Mouse (Mus musculus): ENCODE data around the gene Map4k4. TPM values are rescaled to one million over a fixed set of nuclear protein-coding genes. Genes with fewer than 3 reads are reported as not detected.

Gene Map4k4
- polyA plus RNA-seq, 1 experiment from 2014 or later, result 26.1 TPM

GRCm38 (mm10) chr1:39947701-39948359, 47.1 kb downstream of the Map4k4 start:
- no peaks in the 10 kb centered on the region for H3K27me3 ChIP-seq (replicated peaks)
- H3K36me3 ChIP-seq, result no peaks in the 10 kb centered on the region
- H3K4me2 ChIP-seq, result no peak overlapping the region
- no peak for ATAC-seq (ENCODE audit: insufficient number of reproducible peaks, low FRiP score)
- no peaks in the 10 kb centered on the region for H3K9me3 ChIP-seq (replicated peaks)
- H3K9ac ChIP-seq, result peak overlapping the region; percentile 28; the same call in 1 of the 2 replicates
- peaks cover 86% of the 10 kb centered on the region for H3K4me1 ChIP-seq (replicated peaks)
- H3K4me3 ChIP-seq, result no peak overlapping the region
- H3K27ac ChIP-seq (ENCODE audit: poor library complexity, severe bottlenecking), result no peak overlapping the region
- WGBS, result 53% methylated on average over 6 of the region's 6 CpGs

- H3K4me1 ChIP-seq (replicated peaks), result peaks cover 87% of the 10 kb centered on the region
- no peak overlapping the region for H3K9ac ChIP-seq
- H3K27me3 ChIP-seq (replicated peaks), result no peaks in the 10 kb centered on the region
- ATAC-seq (ENCODE audit: insufficient number of reproducible peaks, low FRiP score), result no peak
- H3K27ac ChIP-seq (ENCODE audit: poor library complexity, severe bottlenecking), result peak overlapping the region; percentile 81; the same call in 1 of the 2 replicates
- H3K4me2 ChIP-seq, result no peak overlapping the region
- no peak overlapping the region for H3K4me3 ChIP-seq
- no peaks in the 10 kb centered on the region for H3K9me3 ChIP-seq (replicated peaks)
- no peaks in the 10 kb centered on the region for H3K36me3 ChIP-seq
- 34% methylated on average over 5 of the region's 5 CpGs for WGBS
Observed at GRCm38 (mm10) chr1:39949205-39949604, 48.5 kb downstream of the Map4k4 start.

- peak; percentile 82 for ATAC-seq (ENCODE audit: insufficient number of reproducible peaks, low FRiP score)
- Histone ChIP-seq H3K9ac (no peak overlapping the region), H3K9me3 (replicated peaks) (no peaks in the 10 kb centered on the region), H3K4me2 (peak overlapping the region; percentile 43), H3K4me3 (no peak overlapping the region), H3K27ac (ENCODE audit: poor library complexity, severe bottlenecking) (peak overlapping the region; percentile 81), H3K36me3 (no peaks in the 10 kb centered on the region), H3K27me3 (replicated peaks) (no peaks in the 10 kb centered on the region), H3K4me1 (replicated peaks) (peaks cover 87% of the 10 kb centered on the region)
- WGBS, result 23% methylated on average over 10 of the region's 10 CpGs
Observed at GRCm38 (mm10) chr1:39949790-39950462, 49.2 kb downstream of the Map4k4 start.

- Histone ChIP-seq H3K4me3 (no peak overlapping the region), H3K27ac (ENCODE audit: poor library complexity, severe bottlenecking) (peak overlapping the region; percentile 81), H3K4me1 (replicated peaks) (peaks cover 85% of the 10 kb centered on the region), H3K9ac (no peak overlapping the region), H3K27me3 (replicated peaks) (no peaks in the 10 kb centered on the region), H3K36me3 (no peaks in the 10 kb centered on the region), H3K4me2 (peak overlapping the region; percentile 43), H3K9me3 (replicated peaks) (no peaks in the 10 kb centered on the region)
- 12% methylated on average over 3 of the region's 3 CpGs for WGBS
- ATAC-seq (ENCODE audit: insufficient number of reproducible peaks, low FRiP score), result no peak
Observed at GRCm38 (mm10) chr1:39950590-39950989, 49.9 kb downstream of the Map4k4 start.

GRCm38 (mm10) chr1:39954652-39955051, 53.9 kb downstream of the Map4k4 start:
- WGBS, result 51% methylated on average over 3 of the region's 3 CpGs
- no peak overlapping the region for H3K27ac ChIP-seq (ENCODE audit: poor library complexity, severe bottlenecking)
- no peak overlapping the region for H3K4me2 ChIP-seq
- no peak for ATAC-seq (ENCODE audit: insufficient number of reproducible peaks, low FRiP score)
- no peaks in the 10 kb centered on the region for H3K36me3 ChIP-seq
- H3K9me3 ChIP-seq (replicated peaks), result no peaks in the 10 kb centered on the region
- no peak overlapping the region for H3K4me3 ChIP-seq
- H3K9ac ChIP-seq, result no peak overlapping the region
- no peaks in the 10 kb centered on the region for H3K27me3 ChIP-seq (replicated peaks)
- H3K4me1 ChIP-seq (replicated peaks), result peaks cover 85% of the 10 kb centered on the region

- Histone ChIP-seq H3K36me3 (no peaks in the 10 kb centered on the region), H3K4me1 (replicated peaks) (peaks cover 77% of the 10 kb centered on the region), H3K27ac (ENCODE audit: poor library complexity, severe bottlenecking) (no peak overlapping the region), H3K9me3 (replicated peaks) (no peaks in the 10 kb centered on the region), H3K4me3 (no peak overlapping the region), H3K27me3 (replicated peaks) (no peaks in the 10 kb centered on the region), H3K4me2 (no peak overlapping the region), H3K9ac (no peak overlapping the region)
- ATAC-seq (ENCODE audit: insufficient number of reproducible peaks, low FRiP score), result no peak
- WGBS, result 86% methylated on average over 5 of the region's 5 CpGs
Observed at GRCm38 (mm10) chr1:39956712-39957111, 56.0 kb downstream of the Map4k4 start.

GRCm38 (mm10) chr1:39957981-39958380, 57.3 kb downstream of the Map4k4 start:
- no peaks in the 10 kb centered on the region for H3K9me3 ChIP-seq (replicated peaks)
- 67% methylated on average over 7 of the region's 7 CpGs for WGBS
- peaks cover 76% of the 10 kb centered on the region for H3K4me1 ChIP-seq (replicated peaks)
- no peak overlapping the region for H3K4me3 ChIP-seq
- H3K27ac ChIP-seq (ENCODE audit: poor library complexity, severe bottlenecking), result no peak overlapping the region
- H3K9ac ChIP-seq, result no peak overlapping the region
- no peak overlapping the region for H3K4me2 ChIP-seq
- peaks cover 10% of the 10 kb centered on the region for H3K36me3 ChIP-seq
- no peak for ATAC-seq (ENCODE audit: insufficient number of reproducible peaks, low FRiP score)
- no peaks in the 10 kb centered on the region for H3K27me3 ChIP-seq (replicated peaks)

- Histone ChIP-seq H3K9ac (no peak overlapping the region), H3K36me3 (peaks cover 26% of the 10 kb centered on the region), H3K4me1 (replicated peaks) (peaks cover 74% of the 10 kb centered on the region), H3K4me3 (no peak overlapping the region), H3K9me3 (replicated peaks) (no peaks in the 10 kb centered on the region), H3K27me3 (replicated peaks) (no peaks in the 10 kb centered on the region), H3K4me2 (no peak overlapping the region), H3K27ac (ENCODE audit: poor library complexity, severe bottlenecking) (no peak overlapping the region)
- WGBS, result 94% methylated on average over 1 of the region's 1 CpGs
- ATAC-seq (ENCODE audit: insufficient number of reproducible peaks, low FRiP score), result no peak
Observed at GRCm38 (mm10) chr1:39960623-39961022, 59.9 kb downstream of the Map4k4 start.

- ATAC-seq (ENCODE audit: insufficient number of reproducible peaks, low FRiP score), result no peak
- H3K9ac ChIP-seq, result no peak overlapping the region
- peaks cover 26% of the 10 kb centered on the region for H3K36me3 ChIP-seq
- no peak overlapping the region for H3K4me2 ChIP-seq
- H3K27me3 ChIP-seq (replicated peaks), result no peaks in the 10 kb centered on the region
- 77% methylated on average over 6 of the region's 6 CpGs for WGBS
- peaks cover 75% of the 10 kb centered on the region for H3K4me1 ChIP-seq (replicated peaks)
- no peak overlapping the region for H3K27ac ChIP-seq (ENCODE audit: poor library complexity, severe bottlenecking)
- H3K9me3 ChIP-seq (replicated peaks), result no peaks in the 10 kb centered on the region
- H3K4me3 ChIP-seq, result no peak overlapping the region
Observed at GRCm38 (mm10) chr1:39961113-39961512, 60.4 kb downstream of the Map4k4 start.

GRCm38 (mm10) chr1:39962321-39962720, 61.6 kb downstream of the Map4k4 start:
- no peak for ATAC-seq (ENCODE audit: insufficient number of reproducible peaks, low FRiP score)
- Histone ChIP-seq H3K27me3 (replicated peaks) (no peaks in the 10 kb centered on the region), H3K4me3 (no peak overlapping the region), H3K9me3 (replicated peaks) (no peaks in the 10 kb centered on the region), H3K4me1 (replicated peaks) (peaks cover 64% of the 10 kb centered on the region), H3K9ac (no peak overlapping the region), H3K36me3 (peaks cover 26% of the 10 kb centered on the region), H3K4me2 (no peak overlapping the region), H3K27ac (ENCODE audit: poor library complexity, severe bottlenecking) (no peak overlapping the region)
- 80% methylated on average over 4 of the region's 4 CpGs for WGBS

- H3K27me3 ChIP-seq (replicated peaks), result no peaks in the 10 kb centered on the region
- no peak overlapping the region for H3K27ac ChIP-seq (ENCODE audit: poor library complexity, severe bottlenecking)
- ATAC-seq (ENCODE audit: insufficient number of reproducible peaks, low FRiP score), result no peak
- H3K4me3 ChIP-seq, result no peak overlapping the region
- no peaks in the 10 kb centered on the region for H3K9me3 ChIP-seq (replicated peaks)
- H3K4me2 ChIP-seq, result no peak overlapping the region
- WGBS, result 85% methylated on average over 8 of the region's 8 CpGs
- peaks cover 60% of the 10 kb centered on the region for H3K4me1 ChIP-seq (replicated peaks)
- no peak overlapping the region for H3K9ac ChIP-seq
- peaks cover 26% of the 10 kb centered on the region for H3K36me3 ChIP-seq
Observed at GRCm38 (mm10) chr1:39962840-39963239, 62.1 kb downstream of the Map4k4 start.

Data from heart, embryonic 12.5 days (tissue).